Mouse (Mus musculus) mouse embryonic stem cell (cell line): Measurements from ENCODE around the gene Prelp.

Experiments used
- in situ Hi-C, 2 experiments: fragments of 300-500 bp; cut with MboI; formaldehyde crosslinking; loops; 1 replicate in 1 of 2; 3 replicates in 1 of 2; pipeline ENCODE4 v1.14.3; 2019 to 2020; ENCODE audit warnings: low sequenced_read_pairs in 2 of 2, low pct_unique_long_range_greater_than_20kb in 1 of 2, mixed read lengths in 1 of 2; ENCODE audit not compliant: unreplicated experiment in 1 of 2

Gene Prelp

GRCm38 (mm10) chr1:133940481-133941092, 19.4 kb upstream of the Prelp start:
- in situ Hi-C loops: no loop called here

GRCm38 (mm10) chr1:133939708-133940107, 18.5 kb upstream of the Prelp start:
- in situ Hi-C loops: no loop called here

- in situ Hi-C loops: no loop called here
Observed at GRCm38 (mm10) chr1:133936169-133936568, 15.0 kb upstream of the Prelp start.

GRCm38 (mm10) chr1:133934354-133934963, 13.2 kb upstream of the Prelp start:
- in situ Hi-C loops: no loop called here

- in situ Hi-C loops: no loop called here
Observed at GRCm38 (mm10) chr1:133933301-133934195, 12.3 kb upstream of the Prelp start.

GRCm38 (mm10) chr1:133929980-133930379, 8.8 kb upstream of the Prelp start:
- in situ Hi-C loops: no loop called here

- in situ Hi-C loops: no loop called here
Observed at GRCm38 (mm10) chr1:133925223-133925622, 4.0 kb upstream of the Prelp start.

- in situ Hi-C loops: no loop called here
Observed at GRCm38 (mm10) chr1:133924141-133924875, 3.1 kb upstream of the Prelp start.

GRCm38 (mm10) chr1:133923071-133923470, 1.9 kb upstream of the Prelp start:
- in situ Hi-C loops: no loop called here

GRCm38 (mm10) chr1:133920876-133921275, 338 bp downstream of the Prelp start:
- in situ Hi-C loops: no loop called here

- in situ Hi-C loops: no loop called here
Observed at GRCm38 (mm10) chr1:133920401-133920800, 813 bp downstream of the Prelp start.

- in situ Hi-C loops: loop anchor here in 1 of 2 experiments (10.0 kb wide), 1 partner anchor 127 kb away; no protein-coding TSS in a partner anchor
Observed at GRCm38 (mm10) chr1:133918088-133918470, 3.1 kb downstream of the Prelp start.

- in situ Hi-C loops: loop anchor here in 1 of 2 experiments (10.0 kb wide), 1 partner anchor 127 kb away; no protein-coding TSS in a partner anchor
Observed at GRCm38 (mm10) chr1:133917456-133918087, 3.6 kb downstream of the Prelp start.

GRCm38 (mm10) chr1:133915723-133916355, 5.4 kb downstream of the Prelp start:
- in situ Hi-C loops: loop anchor here in 1 of 2 experiments (10.0 kb wide), 1 partner anchor 129 kb away; no protein-coding TSS in a partner anchor

- in situ Hi-C loops: loop anchor here in 1 of 2 experiments (10.0 kb wide), 1 partner anchor 130 kb away; no protein-coding TSS in a partner anchor
Observed at GRCm38 (mm10) chr1:133915115-133915514, 6.1 kb downstream of the Prelp start.

- in situ Hi-C loops: loop anchor here (5.0 to 10.0 kb wide), 2 partner anchors 132 to 134 kb away; no protein-coding TSS in a partner anchor
Observed at GRCm38 (mm10) chr1:133913018-133913417, 8.2 kb downstream of the Prelp start.

- in situ Hi-C loops: loop anchor here (5.0 to 10.0 kb wide), 2 partner anchors 133 to 136 kb away; no protein-coding TSS in a partner anchor
Observed at GRCm38 (mm10) chr1:133911456-133911855, 9.8 kb downstream of the Prelp start.
